In genomic region chr12:99084144-99084543, GRCm38 (mm10) we compare ENCODE assay signal across 8 mouse cellular contexts.
DNase-seq lines count a peak whose midpoint lies in the region; ATAC-seq and TF ChIP-seq lines count a peak whose summit lies in the region.

No protein-coding gene starts in this region.

- peaks cover 10% of the 10 kb centered on the region for H3K27me3 ChIP-seq in heart, embryonic 11.5 days (ENCODE audit: control insufficient read depth, insufficient read depth, low read length)
- H3K27me3 ChIP-seq in kidney, embryonic 15.5 days, result peaks cover 51% of the 10 kb centered on the region

- DNase-seq in 3T3-L1 (ENCODE audit: low read depth, low spot score) (peak; percentile 68), liver (peak; percentile 73)
- peak; percentile 57 to 67 for DNase-seq in adrenal gland, postnatal 4 days (ENCODE audit: low spot score in 2 of 2)
- peak; percentile 75 to 90 for DNase-seq in spleen, postnatal 4 days (ENCODE audit: low spot score in 2 of 2)

- H3K36me3 ChIP-seq in heart, embryonic 11.5 days (ENCODE audit: control insufficient read depth, insufficient read depth, low read length), result no peaks in the 10 kb centered on the region
- no peaks in the 10 kb centered on the region for H3K36me3 ChIP-seq in kidney, embryonic 15.5 days

- TF ChIP-seq CTCF in embryonic fibroblast, embryonic 13.5 days (IDR thresholded peaks at IDR 0.05; ENCODE audit: borderline replicate concordance, insufficient read depth, low read length), result peak; percentile 99

- no peak overlapping the region for H3K4me2 ChIP-seq in heart, embryonic 11.5 days
- no peak overlapping the region for H3K4me2 ChIP-seq in kidney, embryonic 15.5 days

- WGBS in heart, embryonic 11.5 days (ENCODE audit: insufficient replicate concordance), result 5% methylated on average over 18 of the region's 18 CpGs
- WGBS in kidney, embryonic 15.5 days, result 5% methylated on average over 18 of the region's 18 CpGs

- H3K9ac ChIP-seq in heart, embryonic 11.5 days (ENCODE audit: low read depth, low read length), result no peak overlapping the region
- H3K9ac ChIP-seq in kidney, embryonic 15.5 days, result no peak overlapping the region

- no peak for TF ChIP-seq POLR2A in embryonic fibroblast, embryonic 13.5 days (IDR thresholded peaks at IDR 0.05; ENCODE audit: low read depth, low read length)

- no peaks in the 10 kb centered on the region for H3K9me3 ChIP-seq in heart, embryonic 11.5 days (replicated peaks; ENCODE audit: control insufficient read depth, low read length)
- no peaks in the 10 kb centered on the region for H3K9me3 ChIP-seq in kidney, embryonic 15.5 days (replicated peaks)

- peak; percentile 68; the same call in 1 of the 2 replicates for ATAC-seq in heart, embryonic 11.5 days (replicated peaks; ENCODE audit: insufficient number of reproducible peaks, low FRiP score, low TSS enrichment)
- peak; percentile 93 for ATAC-seq in kidney, embryonic 15.5 days (replicated peaks; ENCODE audit: low FRiP score)
- ATAC-seq in monocyte, adult 5-6 weeks (replicated peaks; ENCODE audit: insufficient number of reproducible peaks, low FRiP score, low TSS enrichment, poor library complexity, severe bottlenecking), result peak; percentile 67; the same call in 1 of the 2 replicates

- no peaks in the 10 kb centered on the region; the same call in 1 of the 2 replicates for H3K4me1 ChIP-seq in embryonic fibroblast, embryonic 13.5 days (ENCODE audit: control insufficient read depth, insufficient read depth, low read length)
- no peaks in the 10 kb centered on the region for H3K4me1 ChIP-seq in heart, embryonic 11.5 days (ENCODE audit: control insufficient read depth, insufficient read depth, low read length)
- H3K4me1 ChIP-seq in kidney, embryonic 15.5 days, result no peaks in the 10 kb centered on the region

- no peak overlapping the region for H3K27ac ChIP-seq in embryonic fibroblast, embryonic 13.5 days (ENCODE audit: insufficient read depth, low read length)
- no peak overlapping the region for H3K27ac ChIP-seq in heart, embryonic 11.5 days (ENCODE audit: low read depth, low read length)
- no peak overlapping the region for H3K27ac ChIP-seq in kidney, embryonic 15.5 days

- no peak overlapping the region for H3K4me3 ChIP-seq in embryonic fibroblast, embryonic 13.5 days (ENCODE audit: insufficient read depth, low read length)
- H3K4me3 ChIP-seq in heart, embryonic 11.5 days (ENCODE audit: low read depth, low read length), result no peak overlapping the region
- no peak overlapping the region for H3K4me3 ChIP-seq in kidney, embryonic 15.5 days (replicated peaks)
